Mouse (Mus musculus) G1E (cell line): ENCODE data around the gene Clca3a1.

ENCODE experiments used
- CTCF ChIP-seq: IDR thresholded peaks from 2 replicates; pipeline ENCODE4 v1.5.1; 2012; ENCODE audit warnings: low read depth, low read length, inconsistent platforms, mixed read lengths
- GATA1 ChIP-seq: IDR thresholded peaks from 2 replicates; pipeline ENCODE4 v1.6.1; 2012; ENCODE audit warnings: borderline replicate concordance, low read length, inconsistent platforms, mixed read lengths

- TF ChIP-seq CTCF (no peak), GATA1 (no peak)
These were observed 45.7 kb downstream of the Clca3a1 start for GRCm38 (mm10) chr3:144715033-144715432.
